Mouse (Mus musculus): ENCODE data around the gene Rai1.
A peak's percentile ranks its signal among the peaks of the same experiment; 100 is the strongest.

DNA sequence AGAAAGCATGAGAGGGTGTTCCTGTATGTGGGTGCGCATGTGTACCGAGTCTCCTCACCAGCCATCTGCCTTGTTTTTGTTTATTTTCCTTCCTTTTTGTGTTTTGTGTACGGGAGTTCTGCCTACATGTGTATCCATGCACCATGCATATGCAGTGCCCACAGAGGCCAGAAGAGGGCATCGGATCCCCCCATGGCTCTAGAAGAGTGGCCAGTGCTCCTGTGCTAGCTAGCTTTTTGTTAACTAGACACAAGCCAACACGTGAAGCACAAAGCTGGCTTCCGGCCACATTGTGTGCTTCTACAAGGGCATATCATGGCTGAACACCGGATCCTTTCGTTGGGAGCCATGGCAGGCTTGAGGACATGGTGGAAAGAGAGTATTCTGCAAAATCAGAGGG lies 34.2 kb upstream of the Rai1 start:
- peak; percentile 65; the same call in 1 of the 2 replicates for TF ChIP-seq CTCF (IDR thresholded peaks at IDR 0.05; ENCODE audit: control insufficient read depth, insufficient read depth, insufficient replicate concordance, low read depth, low read length)
- no peak for TF ChIP-seq POLR2A (IDR thresholded peaks at IDR 0.05; ENCODE audit: control insufficient read depth, low read depth, low read length)
